Mouse (Mus musculus) CD4-positive, CD25-positive, alpha-beta regulatory T cell, adult 9 weeks (primary cell): ENCODE measurements around the gene Hist2h2aa1. TPM values are rescaled to one million over a fixed set of nuclear protein-coding genes. Genes with fewer than 3 reads are reported as not detected.

Experiments used
- polyA plus RNA-seq: library from polyadenylated mRNA; unstranded; fragments of 100-300 nt; shearing (Covaris generic); gene quantifications from one replicate; pipeline ENCODE4 v1.2.1, GENCODE M21; 2017

The Hist2h2aa1 gene
- not detected for polyA plus RNA-seq

GRCm38 (mm10) chr3:96245003-96245886 is at the start of gene Hist2h2aa1:
Gene Hist2h2aa1 (plus strand): TSS chr3:96245497.

GRCm38 (mm10) chr3:96219661-96220130 is 25.6 kb upstream of the Hist2h2aa1 start, which contains the start of the genes Bola1 and Hist2h2ab:
Gene Bola1 (minus strand): TSS chr3:96219709.
Gene Hist2h2ab (plus strand): TSS chr3:96219865.

GRCm38 (mm10) chr3:96220765-96221639 is 24.3 kb upstream of the Hist2h2aa1 start, which contains the start of the genes Hist2h2ac and Hist2h2be:
Gene Hist2h2ac (minus strand): TSS chr3:96220880.
Gene Hist2h2be (plus strand): TSS chr3:96221119.

GRCm38 (mm10) chr3:96238954-96239793 is 6.1 kb upstream of the Hist2h2aa1 start, which contains the start of gene Hist2h3c2:
Gene Hist2h3c2 (minus strand): TSS chr3:96239127.

GRCm38 (mm10) chr3:96239949-96240798 is 5.1 kb upstream of the Hist2h2aa1 start, which contains the start of gene Hist2h2aa2:
Gene Hist2h2aa2 (minus strand): TSS chr3:96240276.

GRCm38 (mm10) chr3:96246427-96246856 is 1.1 kb downstream of the Hist2h2aa1 start, which contains the start of gene Hist2h3c1:
Gene Hist2h3c1 (plus strand): TSS chr3:96246685.

GRCm38 (mm10) chr3:96262979-96263550 is 17.8 kb downstream of the Hist2h2aa1 start, which contains the start of gene Hist2h4:
Gene Hist2h4 (minus strand): TSS chr3:96263311.

GRCm38 (mm10) chr3:96268051-96268775 is 22.9 kb downstream of the Hist2h2aa1 start, which contains the start of gene Hist2h3b:
Gene Hist2h3b (plus strand): TSS chr3:96268654.

GRCm38 (mm10) chr3:96269511-96270474 is 24.5 kb downstream of the Hist2h2aa1 start, which contains the start of gene Hist2h2bb:
Gene Hist2h2bb (plus strand): TSS chr3:96269752.

GRCm38 (mm10) chr3:96293787-96294186 is 48.5 kb downstream of the Hist2h2aa1 start, which contains the start of gene Fcgr1:
Gene Fcgr1 (minus strand): TSS chr3:96293969.

Other genes with a start within 250 kb of the Hist2h2aa1 start
- gene Plekho1, start 249.5 kb upstream of the Hist2h2aa1 start, polyA plus RNA-seq, result 7.7 TPM
- gene Vps45, start 187.0 kb upstream of the Hist2h2aa1 start, polyA plus RNA-seq, result 33.7 TPM
- 21.2 TPM for gene Otud7b, start 141.0 kb upstream of the Hist2h2aa1 start, polyA plus RNA-seq
- 4.4 TPM for gene Mtmr11, start 83.5 kb upstream of the Hist2h2aa1 start, polyA plus RNA-seq
- 173 TPM for gene Sf3b4, start 73.2 kb upstream of the Hist2h2aa1 start, polyA plus RNA-seq
- 5.8 TPM for gene Sv2a, start 64.3 kb upstream of the Hist2h2aa1 start, polyA plus RNA-seq
- gene Bola1, start 25.8 kb upstream of the Hist2h2aa1 start, polyA plus RNA-seq, result 36.5 TPM
- gene Hist2h2ab, start 25.6 kb upstream of the Hist2h2aa1 start, polyA plus RNA-seq, result not detected
- gene Hist2h2ac, start 24.6 kb upstream of the Hist2h2aa1 start, polyA plus RNA-seq, result 4.9 TPM
- gene Hist2h2be, start 24.4 kb upstream of the Hist2h2aa1 start, polyA plus RNA-seq, result 4.0 TPM
- gene Hist2h3c2, start 6.4 kb upstream of the Hist2h2aa1 start, polyA plus RNA-seq, result not detected
- gene Hist2h2aa2, start 5.2 kb upstream of the Hist2h2aa1 start, polyA plus RNA-seq, result 24.7 TPM
- not detected for gene Hist2h3c1, start 1.2 kb downstream of the Hist2h2aa1 start, polyA plus RNA-seq
- 3.0 TPM for gene Hist2h4, start 17.8 kb downstream of the Hist2h2aa1 start, polyA plus RNA-seq
- not detected for gene Hist2h3b, start 23.2 kb downstream of the Hist2h2aa1 start, polyA plus RNA-seq
- 5.2 TPM for gene Hist2h2bb, start 24.3 kb downstream of the Hist2h2aa1 start, polyA plus RNA-seq
- gene Fcgr1, start 48.5 kb downstream of the Hist2h2aa1 start, polyA plus RNA-seq, result not detected
- not detected for gene BC107364, start 206.8 kb downstream of the Hist2h2aa1 start, polyA plus RNA-seq